Mouse (Mus musculus): ENCODE measurements around the gene Ythdf2. TPM values are rescaled to one million over a fixed set of nuclear protein-coding genes. Genes with fewer than 3 reads are reported as not detected.

The Ythdf2 gene
- polyA plus RNA-seq, 1 experiment from 2014 or later: 100 TPM

DNA sequence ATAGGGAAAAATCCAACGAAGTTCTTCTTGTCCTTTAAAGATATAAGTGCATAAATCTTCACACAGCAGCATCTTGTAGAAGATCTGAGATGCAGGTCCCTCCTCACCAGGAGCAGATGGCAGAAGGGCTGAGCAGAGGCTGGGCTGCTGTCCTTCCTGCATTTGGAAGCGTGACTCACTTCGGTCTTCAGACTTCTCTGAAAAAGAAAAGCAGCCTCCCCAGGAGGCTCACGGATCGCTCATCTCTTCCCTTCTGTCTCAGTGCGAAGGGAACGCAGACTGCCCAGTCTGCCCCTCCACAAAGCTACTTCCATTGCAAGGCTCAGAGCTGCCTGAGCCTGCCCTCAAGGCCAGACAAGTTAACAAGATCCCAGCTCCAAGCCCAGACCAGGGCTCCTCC is 41.2 kb downstream of the Ythdf2 start:
- H3K4me2 ChIP-seq (ENCODE audit: low read length): no peak overlapping the region
- WGBS: 24% methylated on average over 7 of the region's 7 CpGs
- ATAC-seq (replicated peaks; ENCODE audit: low FRiP score, low TSS enrichment, low read depth) (no peak), DNase-seq (ENCODE audit: low spot score) (no peak)
- H3K27ac ChIP-seq (ENCODE audit: low read depth): no peak overlapping the region
- no peaks in the 10 kb centered on the region for H3K9me3 ChIP-seq (ENCODE audit: control insufficient read depth, low read length)
- no peaks in the 10 kb centered on the region for H3K36me3 ChIP-seq (ENCODE audit: control insufficient read depth, insufficient read depth, low read length)
- peaks cover 6% of the 10 kb centered on the region for H3K4me1 ChIP-seq (replicated peaks; ENCODE audit: control insufficient read depth, insufficient read depth, low read length)
- H3K4me3 ChIP-seq (ENCODE audit: low read depth, low read length): no peak overlapping the region
- no peaks in the 10 kb centered on the region for H3K27me3 ChIP-seq (replicated peaks; ENCODE audit: control insufficient read depth, insufficient read depth, low read length)
- H3K9ac ChIP-seq (ENCODE audit: low read length): no peak overlapping the region

DNA sequence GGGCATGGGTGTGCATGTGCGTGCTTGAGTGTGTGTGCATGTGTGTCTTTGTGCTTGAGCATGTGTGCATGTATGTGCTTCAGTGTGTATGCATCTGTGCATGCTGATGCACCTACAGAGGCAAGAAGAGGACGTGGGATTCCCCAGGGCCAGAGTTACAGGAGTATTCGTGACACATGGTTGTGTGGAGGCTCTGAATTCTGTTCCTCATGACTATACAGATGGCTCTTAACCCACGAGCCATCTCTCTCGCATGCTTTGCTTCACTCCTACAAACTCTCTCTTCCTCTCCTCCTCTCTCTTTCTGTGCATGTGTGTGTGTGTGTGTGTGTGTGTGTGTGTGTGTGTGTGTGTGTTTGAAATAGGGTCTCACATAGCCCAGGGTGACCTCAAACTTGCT is 42.3 kb downstream of the Ythdf2 start:
- H3K4me3 ChIP-seq (ENCODE audit: low read depth, low read length): no peak overlapping the region
- WGBS: 83% methylated on average over 5 of the region's 5 CpGs
- H3K9ac ChIP-seq (ENCODE audit: low read length): no peak overlapping the region
- peaks cover 11% of the 10 kb centered on the region for H3K4me1 ChIP-seq (replicated peaks; ENCODE audit: control insufficient read depth, insufficient read depth, low read length)
- no peak overlapping the region for H3K4me2 ChIP-seq (ENCODE audit: low read length)
- ATAC-seq (replicated peaks; ENCODE audit: low FRiP score, low TSS enrichment, low read depth) (no peak), DNase-seq (ENCODE audit: low spot score) (no peak)
- no peak overlapping the region for H3K27ac ChIP-seq (ENCODE audit: low read depth)
- no peaks in the 10 kb centered on the region for H3K27me3 ChIP-seq (replicated peaks; ENCODE audit: control insufficient read depth, insufficient read depth, low read length)
- no peaks in the 10 kb centered on the region for H3K36me3 ChIP-seq (ENCODE audit: control insufficient read depth, insufficient read depth, low read length)
- H3K9me3 ChIP-seq (ENCODE audit: control insufficient read depth, low read length): no peaks in the 10 kb centered on the region

DNA sequence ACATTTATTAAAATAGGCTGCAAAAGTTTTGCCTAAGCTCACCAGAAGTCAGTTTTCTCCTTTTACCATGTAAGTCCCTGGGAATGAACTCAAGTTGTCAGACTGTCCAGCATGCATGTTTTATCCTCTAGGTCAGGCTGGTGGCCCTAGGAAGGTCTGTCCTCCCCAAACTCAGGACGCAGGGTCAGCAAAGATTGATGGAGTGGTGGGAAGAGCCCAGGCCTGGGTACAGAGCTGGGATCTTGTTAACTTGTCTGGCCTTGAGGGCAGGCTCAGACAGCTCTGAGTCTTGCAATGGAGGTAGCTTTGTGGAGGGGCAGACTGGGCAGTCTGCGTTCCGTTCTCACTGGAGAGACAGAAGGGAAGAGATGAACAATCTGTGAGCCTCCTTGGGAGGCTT is 42.8 kb downstream of the Ythdf2 start:
- H3K4me2 ChIP-seq (ENCODE audit: low read length): no peak overlapping the region
- no peak overlapping the region for H3K9ac ChIP-seq (ENCODE audit: low read length)
- peaks cover 11% of the 10 kb centered on the region for H3K4me1 ChIP-seq (replicated peaks; ENCODE audit: control insufficient read depth, insufficient read depth, low read length)
- ATAC-seq (replicated peaks; ENCODE audit: low FRiP score, low TSS enrichment, low read depth) (no peak), DNase-seq (ENCODE audit: low spot score) (no peak)
- no peaks in the 10 kb centered on the region for H3K36me3 ChIP-seq (ENCODE audit: control insufficient read depth, insufficient read depth, low read length)
- H3K9me3 ChIP-seq (ENCODE audit: control insufficient read depth, low read length): no peaks in the 10 kb centered on the region
- WGBS: 76% methylated on average over 3 of the region's 3 CpGs
- H3K27me3 ChIP-seq (replicated peaks; ENCODE audit: control insufficient read depth, insufficient read depth, low read length): no peaks in the 10 kb centered on the region
- no peak overlapping the region for H3K27ac ChIP-seq (ENCODE audit: low read depth)
- no peak overlapping the region for H3K4me3 ChIP-seq (ENCODE audit: low read depth, low read length)

DNA sequence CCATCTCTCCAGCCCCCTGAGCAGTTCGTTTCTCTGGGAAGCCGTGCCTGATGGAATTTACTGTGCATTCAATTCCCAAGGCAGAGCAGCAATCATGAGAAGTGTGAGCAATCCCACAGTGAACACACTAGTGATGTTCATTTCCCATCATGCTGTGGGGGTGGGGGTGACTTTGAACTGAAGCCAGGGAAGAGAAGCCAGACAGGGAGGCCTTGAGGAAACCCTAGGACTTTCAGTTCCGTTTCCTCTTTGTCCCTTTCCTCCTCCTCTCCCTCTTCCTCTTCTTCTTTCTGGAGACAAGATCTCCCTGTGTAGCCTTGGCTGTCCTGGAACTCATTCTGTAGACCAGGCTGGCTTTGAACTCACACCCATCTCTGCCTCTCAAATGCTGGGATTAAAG is 44.7 kb downstream of the Ythdf2 start:
- H3K36me3 ChIP-seq (ENCODE audit: control insufficient read depth, insufficient read depth, low read length): no peaks in the 10 kb centered on the region
- no peak overlapping the region for H3K9ac ChIP-seq (ENCODE audit: low read length)
- H3K27ac ChIP-seq (ENCODE audit: low read depth): no peak overlapping the region
- no peak overlapping the region for H3K4me3 ChIP-seq (ENCODE audit: low read depth, low read length)
- no peaks in the 10 kb centered on the region for H3K27me3 ChIP-seq (replicated peaks; ENCODE audit: control insufficient read depth, insufficient read depth, low read length)
- H3K4me2 ChIP-seq (ENCODE audit: low read length): no peak overlapping the region
- ATAC-seq (replicated peaks; ENCODE audit: low FRiP score, low TSS enrichment, low read depth) (no peak), DNase-seq (ENCODE audit: low spot score) (no peak)
- no peaks in the 10 kb centered on the region for H3K9me3 ChIP-seq (ENCODE audit: control insufficient read depth, low read length)
- 79% methylated on average over 3 of the region's 3 CpGs for WGBS
- H3K4me1 ChIP-seq (replicated peaks; ENCODE audit: control insufficient read depth, insufficient read depth, low read length): peaks cover 11% of the 10 kb centered on the region

DNA sequence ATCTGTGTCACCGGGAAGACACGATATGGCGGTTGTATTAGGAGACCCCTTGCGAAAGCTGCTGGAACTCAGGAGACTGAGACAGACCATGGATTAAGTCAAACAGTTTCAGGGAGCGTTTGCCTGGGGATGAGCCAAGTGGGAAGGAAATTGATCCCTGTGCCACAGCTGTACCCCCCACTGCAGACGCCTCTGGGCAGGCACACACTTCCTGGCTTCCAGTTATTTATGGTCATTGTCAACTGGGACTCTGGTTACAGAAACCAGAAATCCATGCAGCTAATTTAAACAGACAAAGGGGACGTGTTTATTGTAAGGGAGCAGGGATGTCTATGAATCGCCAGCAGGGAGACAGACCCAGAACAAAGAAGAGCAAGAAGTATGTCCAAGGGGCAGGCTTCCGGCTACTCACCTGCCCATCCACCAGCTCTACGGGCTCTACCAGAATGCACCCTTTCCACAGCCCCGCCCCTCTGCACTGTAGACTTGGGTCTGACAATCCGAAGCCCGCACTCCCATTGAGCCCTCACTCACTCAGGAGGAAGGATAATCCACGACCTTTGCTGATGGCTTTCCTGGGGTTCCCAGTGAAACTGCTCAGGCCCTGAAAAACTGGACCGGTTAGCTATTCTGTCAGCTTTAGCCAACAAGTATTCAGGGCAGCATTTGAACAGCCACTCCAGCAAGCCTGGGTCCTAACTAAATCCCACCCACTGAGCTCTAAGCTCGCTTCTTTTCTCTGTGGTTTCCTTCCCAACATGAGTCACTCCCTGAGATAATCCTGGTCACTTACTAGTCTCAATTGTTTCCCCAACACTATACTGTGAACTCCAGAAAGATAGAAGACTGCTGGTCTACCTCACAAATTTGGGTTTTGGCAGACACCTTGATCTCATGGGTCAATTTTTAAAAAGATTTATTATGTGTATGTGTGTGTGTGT is 45.5 kb downstream of the Ythdf2 start:
- Histone ChIP-seq H3K4me2 (ENCODE audit: low read length) (peak overlapping the region; percentile 20; the same call in 1 of the 2 replicates), H3K36me3 (ENCODE audit: control insufficient read depth, insufficient read depth, low read length) (no peaks in the 10 kb centered on the region), H3K9ac (ENCODE audit: low read length) (no peak overlapping the region), H3K9me3 (ENCODE audit: control insufficient read depth, low read length) (no peaks in the 10 kb centered on the region), H3K27ac (ENCODE audit: low read depth) (peak overlapping the region; percentile 55), H3K4me1 (replicated peaks; ENCODE audit: control insufficient read depth, insufficient read depth, low read length) (peaks cover 11% of the 10 kb centered on the region), H3K4me3 (ENCODE audit: low read depth, low read length) (no peak overlapping the region), H3K27me3 (replicated peaks; ENCODE audit: control insufficient read depth, insufficient read depth, low read length) (no peaks in the 10 kb centered on the region)
- WGBS: 35% methylated on average over 16 of the region's 16 CpGs
- ATAC-seq (replicated peaks; ENCODE audit: low FRiP score, low TSS enrichment, low read depth) (peak; percentile 62; the same call in 1 of the 2 replicates), DNase-seq (ENCODE audit: low spot score) (no peak)

DNA sequence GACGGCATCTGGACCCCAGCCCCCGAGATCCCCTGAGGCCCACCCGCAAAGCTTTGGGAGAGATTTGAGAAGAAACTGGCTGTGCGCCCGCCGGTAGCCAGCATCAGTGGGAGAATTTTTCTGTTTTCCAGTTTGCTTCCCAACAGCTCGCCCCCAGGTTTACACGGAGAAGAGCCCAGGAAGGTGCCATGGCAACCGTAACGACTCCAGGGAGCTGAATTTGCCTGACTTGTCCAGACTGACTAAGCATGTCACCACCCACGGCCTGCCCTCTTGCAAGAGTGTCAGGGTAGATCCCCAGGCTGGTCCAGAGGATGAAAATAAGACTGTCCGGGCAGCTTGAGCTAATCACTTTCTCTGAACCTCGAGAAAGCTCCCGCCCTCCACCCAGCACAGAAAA is 46.4 kb downstream of the Ythdf2 start:
- DNase-seq (ENCODE audit: low spot score) (no peak), ATAC-seq (replicated peaks; ENCODE audit: low FRiP score, low TSS enrichment, low read depth) (no peak)
- Histone ChIP-seq H3K36me3 (ENCODE audit: control insufficient read depth, insufficient read depth, low read length) (no peaks in the 10 kb centered on the region), H3K27ac (ENCODE audit: low read depth) (peak overlapping the region; percentile 20; the same call in 1 of the 2 replicates), H3K9me3 (ENCODE audit: control insufficient read depth, low read length) (no peaks in the 10 kb centered on the region), H3K4me1 (replicated peaks; ENCODE audit: control insufficient read depth, insufficient read depth, low read length) (peaks cover 11% of the 10 kb centered on the region), H3K4me3 (ENCODE audit: low read depth, low read length) (no peak overlapping the region), H3K9ac (ENCODE audit: low read length) (no peak overlapping the region), H3K27me3 (replicated peaks; ENCODE audit: control insufficient read depth, insufficient read depth, low read length) (no peaks in the 10 kb centered on the region), H3K4me2 (ENCODE audit: low read length) (no peak overlapping the region)
- 45% methylated on average over 14 of the region's 14 CpGs for WGBS

DNA sequence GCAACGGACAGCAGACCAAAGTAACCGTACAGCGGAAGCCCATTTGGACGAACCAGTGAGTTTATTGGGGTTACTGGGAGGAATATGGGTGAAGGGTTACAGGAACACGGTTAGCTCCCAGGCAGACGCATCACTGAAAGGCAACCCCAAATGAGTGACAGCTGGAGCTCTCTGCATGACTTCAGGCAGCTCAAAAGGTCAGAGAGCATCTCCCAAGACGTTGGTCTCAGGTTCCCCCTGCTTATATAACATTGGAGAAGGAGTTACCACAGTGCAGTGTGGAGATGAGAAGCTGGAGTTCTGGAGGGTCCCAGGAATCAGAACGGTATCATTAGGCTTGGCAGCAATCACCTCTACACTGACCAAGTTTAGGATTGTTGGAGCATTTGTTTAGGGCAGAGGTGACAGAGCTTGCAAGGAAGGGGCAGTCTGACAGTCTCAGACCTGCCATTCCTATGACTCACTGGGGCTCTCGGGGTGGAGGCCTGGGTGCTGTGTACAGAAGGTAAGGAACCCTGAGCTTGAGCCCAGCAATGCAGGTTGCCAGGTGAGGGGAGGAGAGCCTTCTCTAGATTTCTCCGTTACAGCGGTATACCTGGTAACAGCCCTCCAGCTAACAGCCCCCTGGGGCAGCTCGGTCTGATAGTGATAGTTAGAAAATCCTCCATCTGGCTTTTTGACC is 55.0 kb downstream of the Ythdf2 start:
- H3K4me2 ChIP-seq (ENCODE audit: low read length): no peak overlapping the region
- H3K9ac ChIP-seq (ENCODE audit: low read length): no peak overlapping the region
- H3K27me3 ChIP-seq (replicated peaks; ENCODE audit: control insufficient read depth, insufficient read depth, low read length): no peaks in the 10 kb centered on the region
- 0 out of 2 replicates have a peak, but pooled peaks cover 4% of the 10 kb centered on the region for H3K4me1 ChIP-seq (replicated peaks; ENCODE audit: control insufficient read depth, insufficient read depth, low read length)
- H3K27ac ChIP-seq (ENCODE audit: low read depth): no peak overlapping the region
- 59% methylated on average over 12 of the region's 12 CpGs for WGBS
- H3K36me3 ChIP-seq (ENCODE audit: control insufficient read depth, insufficient read depth, low read length): no peaks in the 10 kb centered on the region
- H3K4me3 ChIP-seq (ENCODE audit: low read depth, low read length): no peak overlapping the region
- H3K9me3 ChIP-seq (ENCODE audit: control insufficient read depth, low read length): peaks cover 7% of the 10 kb centered on the region; the same call in 1 of the 2 replicates
- ATAC-seq (replicated peaks; ENCODE audit: low FRiP score, low TSS enrichment, low read depth) (0 out of 2 replicates have a peak, but pooled peaks have one; percentile 74), DNase-seq (ENCODE audit: low spot score) (no peak)

DNA sequence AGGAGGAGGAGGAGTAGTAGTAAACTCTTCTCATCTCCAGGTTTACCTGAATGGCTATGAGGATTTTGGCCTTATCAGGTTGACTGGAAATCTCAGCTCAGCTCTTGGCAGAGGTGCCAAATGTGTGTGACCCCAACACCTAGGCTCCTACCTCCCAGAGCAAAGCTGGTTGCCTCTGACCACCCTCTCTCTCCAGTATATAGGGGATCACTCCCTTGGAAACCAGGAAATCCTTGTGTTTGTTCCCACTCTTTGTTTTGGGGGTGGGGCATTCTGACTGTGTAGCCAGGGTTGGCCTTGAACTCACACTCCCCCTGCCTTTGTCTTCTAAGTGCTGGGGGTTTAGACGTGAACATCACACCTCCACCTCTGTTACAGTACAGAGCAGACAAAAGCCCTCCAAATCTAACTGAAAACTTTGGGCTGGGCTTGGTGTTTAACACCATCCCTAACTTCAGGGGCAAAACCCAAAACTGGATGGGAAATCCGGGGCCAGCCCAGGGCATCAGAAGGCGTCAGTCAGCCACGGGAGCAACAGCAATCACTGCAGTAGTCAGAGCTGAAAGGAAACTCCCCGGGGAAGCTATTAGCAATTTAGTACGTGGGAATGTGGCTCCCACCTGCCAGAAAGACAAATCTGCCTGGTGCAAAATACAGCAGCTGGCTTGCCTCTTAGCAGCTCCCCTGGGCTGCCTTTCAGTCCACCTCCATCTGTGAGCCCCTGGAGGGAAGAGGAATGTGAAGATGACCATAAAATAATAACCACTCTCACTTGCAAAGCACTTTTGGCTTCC is 57.0 kb downstream of the Ythdf2 start:
- Histone ChIP-seq H3K27me3 (replicated peaks; ENCODE audit: control insufficient read depth, insufficient read depth, low read length) (no peaks in the 10 kb centered on the region), H3K9ac (ENCODE audit: low read length) (no peak overlapping the region), H3K9me3 (ENCODE audit: control insufficient read depth, low read length) (peaks cover 7% of the 10 kb centered on the region; the same call in 1 of the 2 replicates), H3K4me1 (replicated peaks; ENCODE audit: control insufficient read depth, insufficient read depth, low read length) (0 out of 2 replicates have a peak, but pooled peaks cover 4% of the 10 kb centered on the region), H3K36me3 (ENCODE audit: control insufficient read depth, insufficient read depth, low read length) (no peaks in the 10 kb centered on the region), H3K4me3 (ENCODE audit: low read depth, low read length) (no peak overlapping the region), H3K27ac (ENCODE audit: low read depth) (peak overlapping the region; percentile 1; the same call in 1 of the 2 replicates), H3K4me2 (ENCODE audit: low read length) (no peak overlapping the region)
- WGBS: 4% methylated on average over 6 of the region's 6 CpGs
- DNase-seq (ENCODE audit: low spot score): no peak
- ATAC-seq (replicated peaks; ENCODE audit: low FRiP score, low TSS enrichment, low read depth): 0 out of 2 replicates have a peak, but pooled peaks have one; percentile 38
